Mouse (Mus musculus): ENCODE data around the gene Kctd21.

Gene Kctd21

DNA sequence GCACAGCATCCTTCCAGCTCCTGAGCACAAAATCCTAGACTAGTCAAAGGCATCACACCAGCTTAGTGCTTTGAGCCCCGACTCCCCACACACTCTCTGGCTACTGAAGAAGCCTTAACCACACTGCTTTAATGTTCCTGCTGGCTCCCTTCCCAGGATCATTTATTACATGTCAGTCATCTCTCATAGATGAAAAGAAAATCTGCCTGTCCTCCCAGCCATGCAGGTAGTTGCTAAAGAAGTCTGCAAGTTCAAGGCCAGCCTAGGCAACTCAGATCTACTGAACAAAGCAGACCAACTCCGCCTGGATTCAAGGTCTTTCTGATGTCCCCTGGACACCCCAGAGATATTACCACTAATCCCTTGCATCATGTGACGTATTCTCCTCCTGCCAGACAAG lies 14.4 kb upstream of the Kctd21 start:
- no peak for DNase-seq (ENCODE audit: low spot score)

DNA sequence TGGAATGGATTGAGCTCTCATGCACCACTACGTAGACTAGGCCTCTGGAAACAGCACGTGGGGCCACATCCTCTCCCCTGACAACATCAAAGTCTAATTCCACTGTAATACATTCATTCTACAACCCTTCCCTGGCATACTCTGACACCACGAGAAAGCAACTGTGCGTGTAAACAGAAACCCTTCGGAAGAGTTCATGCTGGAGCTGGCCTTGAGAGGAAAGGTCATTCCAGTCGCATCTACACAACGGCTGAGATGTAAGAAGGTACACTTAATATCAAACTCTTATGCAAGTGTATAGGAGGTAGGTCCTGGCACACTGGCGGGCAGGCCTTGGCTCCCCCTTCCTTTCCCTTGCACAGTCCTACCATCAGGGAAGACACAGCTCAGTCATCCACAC lies 7.8 kb upstream of the Kctd21 start:
- no peak for DNase-seq (ENCODE audit: low spot score)

DNA sequence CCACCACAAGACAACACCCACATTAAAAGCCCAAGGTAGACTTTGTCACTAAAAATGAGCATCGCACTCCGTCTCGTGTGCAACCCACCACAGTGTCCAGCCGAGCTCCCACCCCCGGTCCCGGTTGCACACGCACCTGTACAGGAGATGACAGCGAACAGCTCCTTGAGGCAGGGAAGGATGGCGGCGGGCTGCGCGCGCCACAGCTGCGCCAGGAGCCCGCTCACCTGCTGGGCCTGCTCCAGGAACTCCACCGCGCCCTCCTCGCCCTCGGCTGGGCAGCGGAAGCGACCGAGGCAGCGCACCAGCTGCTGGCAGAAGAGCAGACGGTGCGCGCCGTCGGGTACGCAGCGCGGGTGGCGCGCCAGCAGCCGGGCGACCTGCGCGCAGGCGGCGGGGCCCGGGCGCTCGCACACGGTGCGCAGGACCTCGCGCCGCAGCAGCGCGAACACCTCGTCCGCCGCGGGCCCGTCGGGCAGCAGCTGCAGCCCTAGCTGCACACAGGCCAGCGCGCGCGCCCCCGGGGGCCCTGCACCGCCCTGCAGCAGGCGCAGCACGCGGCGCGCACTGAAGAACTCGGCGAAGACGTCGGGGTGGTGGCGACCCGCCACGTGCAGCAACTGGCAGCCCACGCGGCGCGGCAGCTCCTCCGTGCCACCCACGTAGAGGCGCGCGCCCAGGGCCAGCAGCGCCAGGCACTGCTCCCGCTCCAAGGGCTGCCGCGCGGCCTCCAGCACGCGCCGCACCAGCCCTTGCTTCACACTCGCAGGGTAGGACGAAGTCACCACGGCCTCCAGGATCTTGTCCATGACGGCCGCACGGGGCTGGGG lies 6.8 kb upstream of the Kctd21 start:
- DNase-seq (ENCODE audit: low spot score), result no peak

DNA sequence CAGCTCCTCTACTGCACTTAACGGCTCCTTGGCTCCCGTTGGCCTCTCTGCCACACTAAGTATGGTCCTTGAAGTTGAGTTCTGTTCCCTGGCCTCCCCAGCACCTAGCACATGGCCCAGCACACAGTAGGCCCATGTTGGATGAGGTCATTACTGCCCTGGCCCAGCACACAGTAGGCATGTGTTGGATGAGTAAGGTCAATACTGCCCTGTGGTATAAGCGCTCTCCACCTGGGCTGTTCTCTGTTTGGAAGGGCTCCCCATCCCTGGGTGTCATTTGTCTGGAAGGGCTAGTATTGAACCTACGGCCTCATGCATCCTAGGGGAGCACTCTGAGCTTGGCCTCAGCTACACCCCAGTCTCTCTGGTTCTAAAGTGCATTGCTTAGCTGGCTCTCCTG lies 4.8 kb upstream of the Kctd21 start:
- DNase-seq (ENCODE audit: low spot score), result no peak

DNA sequence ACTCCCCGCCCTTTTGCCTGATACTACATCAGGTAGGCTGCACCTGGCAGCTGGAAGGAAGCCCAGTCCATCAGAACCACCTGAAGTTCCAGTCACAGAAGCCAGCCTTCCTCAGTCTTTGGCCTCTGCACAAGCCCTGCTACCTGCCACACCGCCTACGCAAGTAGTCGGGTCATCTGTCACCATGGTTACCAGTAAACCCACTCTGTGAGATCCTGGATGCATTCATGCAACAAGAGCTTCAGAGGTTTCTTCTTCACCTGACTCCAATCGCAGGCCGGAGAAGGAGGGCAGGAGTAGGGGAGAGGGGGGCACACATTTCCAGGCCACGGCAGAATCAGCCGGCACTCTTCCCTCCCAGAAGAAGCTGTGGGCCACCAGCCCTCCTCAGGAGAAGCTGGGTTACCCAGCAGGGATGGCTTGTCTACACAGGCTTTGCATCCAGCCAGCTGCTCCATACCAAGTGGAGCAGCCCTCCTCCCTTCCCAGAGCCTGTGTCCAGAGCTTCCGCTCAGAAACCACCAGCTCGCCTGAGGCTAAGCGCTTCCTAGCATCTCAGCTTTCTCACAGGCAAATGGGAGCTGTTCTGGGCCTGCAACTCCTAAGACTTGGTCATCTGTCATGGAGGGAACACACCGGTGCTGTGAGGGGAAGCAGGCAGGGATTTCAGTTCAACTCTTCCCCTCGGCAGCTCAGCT lies 3.1 kb upstream of the Kctd21 start:
- no peak for DNase-seq (ENCODE audit: low spot score)

DNA sequence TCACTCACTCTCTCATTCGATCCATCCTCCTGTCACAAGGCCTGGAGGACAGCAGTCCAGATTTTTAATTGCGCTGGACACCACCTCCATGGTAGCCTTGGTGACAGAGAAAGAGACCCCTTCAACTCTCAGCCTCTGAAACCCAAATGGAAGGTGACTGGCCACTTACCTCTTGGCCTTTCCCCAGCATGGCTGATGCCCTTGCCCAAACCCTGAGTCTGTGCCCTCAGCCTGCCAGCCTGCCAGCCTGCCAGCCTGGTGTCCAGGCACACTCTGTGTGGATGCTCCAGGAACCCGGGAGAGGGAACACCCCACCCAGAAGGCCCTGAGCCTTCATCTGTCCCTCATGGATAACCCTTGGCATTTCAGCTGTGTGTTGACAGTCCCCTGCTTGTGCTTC lies 2.5 kb upstream of the Kctd21 start:
- DNase-seq (ENCODE audit: low spot score), result no peak

DNA sequence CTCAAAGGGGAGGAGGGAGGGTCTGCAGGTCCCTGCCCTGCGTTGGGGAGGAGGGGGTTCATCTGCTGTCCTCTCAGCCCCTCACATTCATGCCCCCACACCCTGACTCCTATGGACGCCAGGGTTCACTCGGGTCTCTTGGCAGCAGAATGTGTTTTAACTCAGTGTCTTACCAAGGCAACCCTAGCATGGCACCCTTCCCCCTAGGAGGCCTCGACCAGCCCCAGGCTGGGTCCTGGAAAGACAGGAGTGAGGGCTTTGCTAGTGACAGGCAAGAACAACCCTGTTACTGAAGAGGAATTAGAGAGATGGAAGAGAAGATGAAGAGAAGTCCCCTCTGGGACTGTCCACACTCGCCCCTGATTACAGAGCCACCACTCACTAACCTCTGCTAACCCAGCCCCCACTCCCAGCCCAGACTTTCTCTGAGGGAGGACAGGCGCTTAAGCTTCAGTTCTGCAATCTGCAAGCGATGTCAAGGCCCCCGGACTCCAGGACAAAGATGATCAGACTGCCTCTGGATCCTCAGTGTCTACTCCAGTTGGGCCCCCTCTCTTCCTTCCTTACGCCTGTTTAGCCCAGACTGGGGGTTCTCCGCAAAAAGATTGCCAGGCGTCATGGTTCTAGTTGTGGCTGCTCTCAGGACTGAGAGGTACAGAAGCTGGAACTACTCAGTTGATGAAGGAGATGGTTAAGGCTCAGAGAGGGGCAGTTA lies 1.0 kb upstream of the Kctd21 start:
- DNase-seq (ENCODE audit: low spot score), result no peak

DNA sequence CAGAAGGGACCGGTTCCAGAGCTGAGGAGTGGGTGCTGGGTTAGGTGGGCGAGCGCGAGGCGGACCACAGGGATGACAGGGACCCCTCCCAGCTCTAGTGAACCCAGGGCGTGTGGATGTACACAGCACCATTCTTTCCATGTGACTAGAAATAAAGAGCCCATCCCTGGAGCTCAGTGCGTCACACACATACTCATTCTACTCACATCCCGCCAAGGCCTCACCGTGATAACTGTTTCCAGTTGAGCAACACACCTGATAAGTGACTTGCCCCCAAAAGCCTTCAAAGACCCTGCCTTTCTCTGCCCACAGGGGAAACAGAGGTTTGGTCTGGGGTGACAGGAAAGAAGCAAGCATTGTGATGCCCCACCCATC lies 527 bp downstream of the Kctd21 start:
- no peak for DNase-seq (ENCODE audit: low spot score)

DNA sequence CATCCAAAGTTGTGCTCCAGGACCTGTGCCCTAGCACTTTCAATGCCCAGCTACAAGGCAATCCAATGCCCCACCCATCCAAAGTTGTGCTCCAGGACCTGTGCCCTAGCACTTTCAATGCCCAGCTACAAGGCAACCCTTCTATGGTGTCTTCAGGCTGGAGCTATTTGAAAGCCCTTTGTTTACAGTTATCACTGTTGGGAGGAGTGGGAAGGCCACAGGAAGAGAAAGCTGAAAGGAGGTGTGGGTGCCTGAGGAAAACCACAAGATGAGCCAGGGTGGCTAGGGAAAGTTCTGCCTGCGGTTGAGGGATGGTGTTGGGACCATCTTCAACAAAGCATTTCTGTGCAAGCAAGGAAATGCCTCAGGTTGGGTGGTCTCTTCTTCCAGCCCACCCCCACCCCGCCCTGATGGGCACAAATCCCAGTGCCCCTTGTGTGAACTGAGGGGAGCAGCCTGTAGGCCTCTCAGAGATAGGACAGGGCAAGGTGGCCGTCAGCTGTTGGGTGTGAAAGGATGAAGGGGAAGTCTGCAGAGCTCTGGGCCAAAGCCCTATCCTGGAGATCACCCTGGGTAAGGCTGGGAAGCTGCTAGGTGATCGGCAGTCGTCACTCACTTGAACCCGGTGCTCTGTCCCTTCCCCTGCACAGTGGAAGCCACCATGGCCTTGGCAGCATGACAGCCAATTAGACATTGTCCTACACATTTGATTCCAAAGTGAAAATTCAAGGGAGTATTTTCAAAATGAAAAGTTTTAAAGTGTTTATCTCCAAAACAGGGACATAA lies 1.2 kb downstream of the Kctd21 start:
- no peak for DNase-seq (ENCODE audit: low spot score)

DNA sequence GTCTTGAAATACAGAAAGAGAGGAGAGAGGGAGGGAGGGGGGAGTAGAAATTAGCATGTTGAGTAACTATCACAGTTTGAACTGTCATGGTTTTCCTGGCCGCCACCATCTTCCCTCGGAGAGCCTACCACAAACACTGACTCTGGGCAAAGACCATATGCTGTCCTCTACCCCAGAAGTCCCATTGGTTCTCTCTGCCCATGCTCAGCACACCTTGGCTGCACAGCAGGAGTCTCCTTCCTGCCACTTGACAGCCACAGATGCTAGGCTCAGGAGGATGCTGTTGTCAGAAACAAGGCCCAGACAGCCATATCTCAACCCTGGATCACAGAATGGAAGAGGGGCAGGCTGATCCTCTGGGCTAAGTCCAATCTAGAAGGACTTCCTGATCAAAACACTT lies 2.3 kb downstream of the Kctd21 start:
- DNase-seq (ENCODE audit: low spot score), result no peak

DNA sequence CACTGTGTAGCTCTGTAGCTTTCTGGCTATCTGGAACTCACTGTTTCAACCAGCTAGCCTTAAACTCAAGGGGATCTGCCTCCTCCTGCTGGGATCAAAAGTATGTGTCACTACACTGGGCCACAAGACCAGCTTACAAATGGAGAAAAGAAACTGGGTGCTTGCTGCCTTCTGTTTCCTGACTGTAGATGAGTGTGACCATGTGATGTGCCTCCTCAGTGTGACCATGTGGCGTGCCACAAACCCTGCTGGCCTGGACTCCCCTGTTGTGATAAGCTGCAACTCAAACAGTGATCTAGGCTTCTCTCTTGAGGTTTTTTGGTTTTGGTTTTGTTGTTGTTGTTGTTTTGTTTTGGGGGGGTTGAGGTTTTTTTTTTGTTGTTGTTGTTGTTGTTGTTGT lies 4.6 kb downstream of the Kctd21 start:
- no peak for DNase-seq (ENCODE audit: low spot score)

DNA sequence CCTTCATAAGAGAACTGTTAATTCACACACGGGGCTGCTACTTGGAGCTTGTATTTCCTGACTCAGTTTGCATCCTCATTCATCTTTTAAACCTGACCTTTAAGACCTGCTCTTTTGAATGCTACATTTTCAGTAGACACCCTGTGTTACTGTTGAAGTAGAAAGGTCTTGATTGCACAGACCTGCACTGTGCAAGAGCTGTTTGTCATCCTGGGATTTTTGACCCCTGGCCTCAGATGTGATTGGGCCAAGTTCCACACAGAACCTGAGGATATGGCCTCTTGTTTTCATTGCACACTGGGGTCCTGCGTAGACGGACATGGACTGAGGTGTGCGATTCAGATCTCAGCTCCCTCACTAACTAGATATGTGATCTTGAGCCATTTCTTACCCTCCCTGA lies 6.5 kb downstream of the Kctd21 start:
- no peak for DNase-seq (ENCODE audit: low spot score)

DNA sequence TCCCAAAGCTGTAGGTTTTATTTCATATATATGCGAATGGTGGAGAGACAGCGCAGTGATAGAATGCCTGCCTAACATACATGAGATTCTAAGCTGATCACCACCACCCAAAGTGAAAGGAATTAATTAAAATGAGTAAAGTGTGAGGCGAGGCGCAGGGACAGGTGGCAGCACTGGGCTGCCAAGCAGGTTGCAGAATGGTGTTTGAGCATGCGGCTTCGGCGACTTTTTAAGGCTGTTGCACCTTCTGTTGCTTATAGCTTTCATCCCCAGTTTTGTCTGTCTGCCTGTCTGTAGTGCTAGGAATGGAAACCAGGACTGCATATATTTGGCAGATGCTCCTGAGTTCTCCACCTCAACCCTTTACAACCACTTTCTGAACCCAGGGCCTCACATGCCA lies 7.5 kb downstream of the Kctd21 start:
- DNase-seq (ENCODE audit: low spot score), result no peak

DNA sequence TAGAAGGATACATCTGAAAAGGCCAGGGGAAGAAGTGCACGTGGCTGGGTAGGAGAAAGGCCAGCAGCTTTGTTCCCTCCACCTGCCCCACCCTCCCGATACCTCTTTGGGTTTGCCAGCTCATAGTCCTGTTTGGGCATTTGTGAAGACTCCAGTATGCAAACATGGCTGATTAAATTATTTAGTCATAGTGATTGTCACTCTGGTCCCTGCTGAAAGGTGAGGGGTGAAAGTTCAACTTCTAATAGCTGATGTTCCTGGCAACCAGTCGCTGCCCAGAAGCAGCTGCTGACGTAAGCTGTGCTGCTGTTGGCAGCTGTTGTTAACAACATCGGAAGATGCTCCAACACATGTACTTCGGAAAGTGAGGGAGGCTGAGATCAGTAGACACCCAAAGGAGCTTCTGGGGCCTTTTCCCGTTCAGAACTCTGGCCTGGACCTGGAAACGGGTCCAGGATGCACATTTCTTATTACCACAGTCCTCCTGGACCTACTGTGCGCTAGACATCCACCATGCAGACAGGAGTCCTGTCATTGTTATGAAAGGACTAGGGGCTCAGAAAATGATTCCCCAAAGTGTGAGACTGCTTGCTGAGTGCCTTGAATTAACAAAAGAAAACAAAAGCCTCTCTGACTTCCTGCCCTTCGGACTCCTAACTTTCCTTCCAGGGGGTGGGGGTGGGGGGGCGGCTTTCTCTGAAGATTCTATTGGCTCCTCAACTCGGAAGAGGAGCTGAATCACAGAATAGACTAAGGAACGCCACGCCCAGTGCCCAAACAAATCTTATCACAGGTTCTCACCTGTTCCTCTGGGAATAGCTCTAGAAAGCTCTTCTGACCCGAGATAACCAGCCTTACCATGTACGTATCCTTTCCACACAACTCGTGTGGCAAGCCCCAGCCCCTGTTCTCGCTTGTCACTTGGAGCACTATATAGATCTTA lies 9.1 kb downstream of the Kctd21 start:
- no peak for DNase-seq (ENCODE audit: low spot score)

DNA sequence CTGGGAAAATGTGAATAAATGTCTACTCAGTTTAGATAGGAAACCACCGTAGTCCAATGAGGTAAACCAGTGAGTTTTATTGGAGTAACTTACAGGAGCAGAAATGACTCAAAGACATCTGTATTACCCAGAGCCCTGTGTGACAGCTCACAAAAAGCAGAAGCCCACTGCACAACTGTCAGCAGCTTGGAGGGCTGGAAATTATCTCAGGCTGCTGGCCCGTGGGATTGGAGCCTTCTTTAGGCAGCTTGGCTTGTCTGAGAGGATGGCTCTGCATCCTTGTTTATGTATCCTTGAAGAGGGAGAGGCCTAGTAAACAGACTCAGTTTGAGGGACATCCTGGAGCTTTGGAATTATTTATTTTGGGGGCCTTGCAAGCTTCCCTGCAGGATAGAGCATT lies 10.8 kb downstream of the Kctd21 start:
- DNase-seq (ENCODE audit: low spot score), result no peak

DNA sequence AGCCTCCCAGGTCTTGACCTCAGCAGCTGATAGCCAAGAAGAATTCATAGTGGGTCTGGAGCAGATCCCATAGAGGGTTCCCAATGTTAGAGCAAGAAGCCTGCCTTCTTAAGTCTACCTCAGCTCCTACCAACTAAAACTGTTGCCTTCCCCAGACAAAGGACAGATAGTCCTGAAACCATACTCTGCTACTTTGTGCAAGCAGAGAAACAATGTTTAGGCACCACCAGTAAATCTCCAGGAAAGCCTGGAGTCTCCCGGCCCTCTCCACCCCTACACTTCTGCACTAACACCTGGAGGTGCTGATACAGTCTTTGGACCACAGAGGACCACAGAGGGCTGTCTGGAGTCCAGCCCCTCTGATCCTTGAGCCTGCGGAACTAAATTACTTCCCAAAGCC lies 12.5 kb downstream of the Kctd21 start:
- DNase-seq (ENCODE audit: low spot score), result no peak

DNA sequence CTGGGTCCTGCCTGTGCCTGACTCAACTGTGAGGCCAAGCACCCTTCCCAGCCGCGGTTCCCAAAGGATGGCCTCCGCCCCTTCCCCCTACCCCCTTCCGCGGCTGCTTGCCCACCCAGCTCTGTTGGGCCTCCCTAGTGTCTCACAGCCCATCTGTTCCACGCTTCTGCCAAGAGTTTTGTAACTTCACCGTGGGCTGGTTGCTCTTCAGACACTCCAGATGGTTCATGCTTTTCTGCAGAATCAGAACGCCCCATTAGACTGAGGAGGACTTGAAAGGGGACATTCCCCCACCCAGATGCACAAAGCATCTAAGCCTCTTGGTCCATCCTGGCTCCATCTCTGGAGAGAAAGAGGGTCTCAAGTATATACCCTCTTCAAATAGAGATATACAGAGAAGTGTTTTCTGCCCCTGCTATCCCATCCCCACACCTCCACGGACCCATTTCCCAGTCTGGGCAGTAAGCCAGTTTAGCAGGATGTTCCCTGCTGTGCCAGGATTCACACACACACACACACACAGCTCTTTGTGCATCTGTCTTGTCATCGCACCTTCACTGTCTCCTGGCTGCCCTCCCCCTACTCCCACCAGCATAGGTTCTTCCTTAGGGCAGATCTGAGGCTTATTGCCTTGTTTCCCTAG lies 13.2 kb downstream of the Kctd21 start:
- no peak for DNase-seq (ENCODE audit: low spot score)

DNA sequence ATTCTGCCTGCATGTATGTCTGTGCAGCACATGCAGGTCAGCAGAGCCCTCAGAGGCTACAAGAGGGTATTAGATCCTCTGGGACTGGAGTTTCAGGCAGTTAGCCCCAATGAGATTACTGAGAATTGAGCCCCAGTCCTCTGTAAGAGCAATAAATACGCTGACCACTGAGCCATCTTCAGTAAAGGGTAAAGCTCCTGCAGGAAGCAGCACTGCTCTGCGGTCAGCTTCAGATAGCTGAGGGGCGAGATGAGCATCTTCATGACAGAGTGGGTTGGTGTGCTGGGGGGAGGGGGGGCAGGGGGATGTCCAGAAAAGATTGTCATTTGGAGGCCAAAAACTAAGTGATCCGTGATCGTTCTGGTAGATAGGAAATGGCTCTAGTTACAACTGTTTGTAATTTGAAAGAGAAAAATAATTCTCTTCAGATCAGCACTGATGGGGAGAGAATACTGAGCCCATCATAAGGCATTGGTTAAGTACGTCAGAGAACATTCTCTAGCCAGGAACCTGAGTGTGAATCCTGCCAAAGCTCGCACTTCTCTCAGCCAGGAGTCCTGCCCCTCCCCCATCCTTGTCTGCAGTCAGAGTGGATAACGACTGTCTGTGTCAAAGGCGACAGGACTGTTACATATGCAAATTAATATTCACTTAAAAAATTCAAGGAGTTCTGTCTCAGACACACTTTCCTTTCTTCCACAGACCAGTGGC lies 14.1 kb downstream of the Kctd21 start:
- no peak for DNase-seq (ENCODE audit: low spot score)

DNA sequence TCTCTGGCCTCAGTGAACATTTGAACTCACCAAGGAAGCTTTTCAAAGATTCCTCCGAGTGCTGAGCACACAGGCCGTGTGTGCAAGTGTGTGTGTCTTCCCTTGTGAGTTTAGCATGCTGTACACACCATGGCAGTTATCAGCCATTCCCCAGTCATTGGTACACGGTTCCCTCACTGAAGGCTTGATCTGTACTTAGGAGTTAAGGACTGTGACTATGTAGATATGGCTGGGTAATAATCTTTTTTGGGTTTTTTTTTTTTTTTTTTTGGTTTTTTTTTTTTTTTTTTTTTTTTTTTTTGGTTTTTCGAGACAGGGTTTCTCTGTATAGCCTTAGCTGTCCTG lies 14.7 kb downstream of the Kctd21 start:
- no peak for DNase-seq (ENCODE audit: low spot score)

DNA sequence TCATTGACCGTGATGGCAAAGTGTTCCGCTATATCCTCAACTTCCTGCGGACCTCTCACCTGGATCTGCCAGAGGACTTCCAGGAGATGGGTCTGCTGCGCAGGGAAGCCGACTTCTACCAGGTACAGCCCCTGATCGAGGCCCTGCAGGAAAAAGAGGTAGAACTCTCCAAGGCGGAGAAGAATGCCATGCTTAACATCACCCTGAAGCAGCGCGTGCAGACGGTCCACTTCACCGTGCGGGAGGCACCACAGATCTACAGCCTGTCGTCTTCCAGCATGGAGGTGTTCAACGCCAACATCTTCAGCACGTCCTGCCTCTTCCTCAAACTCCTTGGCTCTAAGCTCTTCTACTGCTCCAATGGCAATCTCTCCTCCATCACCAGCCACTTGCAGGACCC lies 15.3 kb downstream of the Kctd21 start:
- DNase-seq (ENCODE audit: low spot score), result no peak
